Mouse (Mus musculus) CH12.LX (cell line): ENCODE measurements around the gene Atp13a2. TPM values are rescaled to one million over a fixed set of nuclear protein-coding genes. Genes with fewer than 3 reads are reported as not detected.

Experiments
- polyA plus RNA-seq: library from polyadenylated mRNA; unstranded; fragments of >175 nt; gene quantifications from 2 replicates; pipeline ENCODE4 v1.2.1, GENCODE M21; 2012; ENCODE audit warnings: low read depth; ENCODE audit not compliant: insufficient read length
- total RNA-seq, 2 experiments: library from RNA; depleted of rRNA; stranded (reverse); fragments of 300-350 nt in 1 of 2; fragments of >200 nt in 1 of 2; gene quantifications; 2 replicates each; pipeline ENCODE4 v1.2.3; 2012 to 2014

Gene Atp13a2
- total and polyA plus RNA-seq, 3 experiments, result 22.2 to 54.7 (median 48.5) TPM

Other genes starting within 250 kb of the Atp13a2 start
- gene Padi6, start 244.2 kb upstream of the Atp13a2 start, total RNA-seq (2012; rRNA removed), result not detected in 2 replicates
- gene Padi6, start 244.2 kb upstream of the Atp13a2 start, total RNA-seq (2014; rRNA removed), result not detected in 2 replicates
- gene Padi6, start 244.2 kb upstream of the Atp13a2 start, polyA plus RNA-seq, result 0.25 TPM in 1 of 2 replicates, not detected in the other
- not detected in 2 replicates for gene Padi4, start 212.6 kb upstream of the Atp13a2 start, total RNA-seq (2012; rRNA removed)
- not detected in 2 replicates for gene Padi4, start 212.6 kb upstream of the Atp13a2 start, total RNA-seq (2014; rRNA removed)
- not detected in 2 replicates for gene Padi4, start 212.6 kb upstream of the Atp13a2 start, polyA plus RNA-seq
- gene Padi3, start 176.2 kb upstream of the Atp13a2 start, total RNA-seq (2012; rRNA removed), result 0.17 TPM in 2 replicates
- gene Padi3, start 176.2 kb upstream of the Atp13a2 start, total RNA-seq (2014; rRNA removed), result 0.09 and 0.11 TPM in 2 replicates
- gene Padi3, start 176.2 kb upstream of the Atp13a2 start, polyA plus RNA-seq, result 0.07 and 0.10 TPM in 2 replicates
- 0.04 TPM in 1 of 2 replicates, not detected in the other for gene Padi1, start 141.1 kb upstream of the Atp13a2 start, total RNA-seq (2012; rRNA removed)
- gene Padi1, start 141.1 kb upstream of the Atp13a2 start, total RNA-seq (2014; rRNA removed), result not detected in 2 replicates
- not detected in 2 replicates for gene Padi1, start 141.1 kb upstream of the Atp13a2 start, polyA plus RNA-seq
- 0.04 TPM in 1 of 2 replicates, not detected in the other for gene Padi2, start 80.5 kb upstream of the Atp13a2 start, total RNA-seq (2012; rRNA removed)
- gene Padi2, start 80.5 kb upstream of the Atp13a2 start, total RNA-seq (2014; rRNA removed), result 0.04 TPM in 1 of 2 replicates, not detected in the other
- gene Padi2, start 80.5 kb upstream of the Atp13a2 start, polyA plus RNA-seq, result not detected in 2 replicates
- gene Sdhb, start 25.7 kb upstream of the Atp13a2 start, total RNA-seq (2012; rRNA removed), result 184 and 188 TPM in 2 replicates
- 178 and 190 TPM in 2 replicates for gene Sdhb, start 25.7 kb upstream of the Atp13a2 start, total RNA-seq (2014; rRNA removed)
- gene Sdhb, start 25.7 kb upstream of the Atp13a2 start, polyA plus RNA-seq, result 156 and 162 TPM in 2 replicates
- not detected in 2 replicates for gene Mfap2, start 23.5 kb downstream of the Atp13a2 start, total RNA-seq (2012; rRNA removed)
- gene Mfap2, start 23.5 kb downstream of the Atp13a2 start, total RNA-seq (2014; rRNA removed), result not detected in 2 replicates
- not detected in 2 replicates for gene Mfap2, start 23.5 kb downstream of the Atp13a2 start, polyA plus RNA-seq
- 5.9 and 8.3 TPM in 2 replicates for gene Crocc, start 73.7 kb downstream of the Atp13a2 start, total RNA-seq (2012; rRNA removed)
- gene Crocc, start 73.7 kb downstream of the Atp13a2 start, total RNA-seq (2014; rRNA removed), result 3.5 and 4.3 TPM in 2 replicates
- 4.8 and 8.6 TPM in 2 replicates for gene Crocc, start 73.7 kb downstream of the Atp13a2 start, polyA plus RNA-seq
- 32.6 and 38.9 TPM in 2 replicates for gene Necap2, start 91.5 kb downstream of the Atp13a2 start, total RNA-seq (2012; rRNA removed)
- 34.8 and 41.0 TPM in 2 replicates for gene Necap2, start 91.5 kb downstream of the Atp13a2 start, total RNA-seq (2014; rRNA removed)
- gene Necap2, start 91.5 kb downstream of the Atp13a2 start, polyA plus RNA-seq, result 41.7 and 45.1 TPM in 2 replicates
- not detected in 2 replicates for gene Spata21, start 101.5 kb downstream of the Atp13a2 start, total RNA-seq (2012; rRNA removed)
- not detected in 2 replicates for gene Spata21, start 101.5 kb downstream of the Atp13a2 start, total RNA-seq (2014; rRNA removed)
- gene Spata21, start 101.5 kb downstream of the Atp13a2 start, polyA plus RNA-seq, result not detected in 2 replicates
- 82.5 and 106 TPM in 2 replicates for gene Szrd1, start 152.9 kb downstream of the Atp13a2 start, total RNA-seq (2012; rRNA removed)
- 77.8 and 80.9 TPM in 2 replicates for gene Szrd1, start 152.9 kb downstream of the Atp13a2 start, total RNA-seq (2014; rRNA removed)
- 126 and 143 TPM in 2 replicates for gene Szrd1, start 152.9 kb downstream of the Atp13a2 start, polyA plus RNA-seq
- gene Fbxo42, start 161.0 kb downstream of the Atp13a2 start, total RNA-seq (2012; rRNA removed), result 14.4 and 17.3 TPM in 2 replicates
- gene Fbxo42, start 161.0 kb downstream of the Atp13a2 start, total RNA-seq (2014; rRNA removed), result 8.6 and 9.8 TPM in 2 replicates
- 16.5 and 20.1 TPM in 2 replicates for gene Fbxo42, start 161.0 kb downstream of the Atp13a2 start, polyA plus RNA-seq
- gene Rsg1, start 227.1 kb downstream of the Atp13a2 start, total RNA-seq (2012; rRNA removed), result 4.5 and 5.3 TPM in 2 replicates
- gene Rsg1, start 227.1 kb downstream of the Atp13a2 start, total RNA-seq (2014; rRNA removed), result 1.0 and 1.1 TPM in 2 replicates
- 2.8 and 3.2 TPM in 2 replicates for gene Rsg1, start 227.1 kb downstream of the Atp13a2 start, polyA plus RNA-seq